Comparison of ENCODE assay signal across 10 mouse cellular contexts in genomic region chr12:116540608-116541007, GRCm38 (mm10). TPM values are rescaled to one million over a fixed set of nuclear protein-coding genes. Genes with fewer than 3 reads are reported as not detected.
A peak's percentile ranks its signal among the peaks of the same experiment; 100 is the strongest.
DNase-seq lines count a peak whose midpoint lies in the region; ATAC-seq and TF ChIP-seq lines count a peak whose summit lies in the region.
"Had no signal": no experiment of that assay in that cellular context is flagged by ENCODE, and none has a peak within 500 bp of the region (broad histone marks: within the 10 kb centered on the region; RNA-seq: fewer than 3 reads in every experiment).

No protein-coding gene starts in this region.

- H3K27ac ChIP-seq in forebrain, postnatal 0 days (ENCODE audit: low read depth, low read length) = no peak overlapping the region
- H3K27ac ChIP-seq in forebrain, embryonic 13.5 days = no peak overlapping the region
- H3K27ac ChIP-seq in kidney, postnatal 0 days = no peak overlapping the region
- H3K27ac ChIP-seq in liver, embryonic 11.5 days (ENCODE audit: low read depth, low read length) = no peak overlapping the region
- no peak overlapping the region for H3K27ac ChIP-seq in forebrain, embryonic 11.5 days (ENCODE audit: low read depth, low read length)
- H3K27ac ChIP-seq: embryonic facial prominence, embryonic 12.5 days; heart, embryonic 13.5 days had no signal

- no peak overlapping the region for H3K4me2 ChIP-seq in forebrain, postnatal 0 days (ENCODE audit: low read depth)
- H3K4me2 ChIP-seq in forebrain, embryonic 13.5 days = no peak overlapping the region
- H3K4me2 ChIP-seq in kidney, postnatal 0 days (ENCODE audit: low read length) = no peak overlapping the region
- H3K4me2 ChIP-seq in liver, embryonic 11.5 days = no peak overlapping the region
- H3K4me2 ChIP-seq in forebrain, embryonic 11.5 days (ENCODE audit: low read depth, low read length, severe bottlenecking) = no peak overlapping the region
- H3K4me2 ChIP-seq: embryonic facial prominence, embryonic 12.5 days; heart, embryonic 13.5 days had no signal

- no peaks in the 10 kb centered on the region for H3K36me3 ChIP-seq in forebrain, postnatal 0 days (ENCODE audit: insufficient read depth)
- H3K36me3 ChIP-seq in forebrain, embryonic 13.5 days (ENCODE audit: poor library complexity, severe bottlenecking) = no peaks in the 10 kb centered on the region
- no peaks in the 10 kb centered on the region for H3K36me3 ChIP-seq in kidney, postnatal 0 days (ENCODE audit: insufficient read depth, low read length)
- H3K36me3 ChIP-seq in liver, embryonic 11.5 days (ENCODE audit: control insufficient read depth, insufficient read depth, low read length) = no peaks in the 10 kb centered on the region
- H3K36me3 ChIP-seq in forebrain, embryonic 11.5 days (ENCODE audit: control insufficient read depth, insufficient read depth, low read length) = no peaks in the 10 kb centered on the region
- H3K36me3 ChIP-seq: embryonic facial prominence, embryonic 12.5 days; heart, embryonic 13.5 days had no signal

- WGBS in forebrain, postnatal 0 days = 39% methylated on average over 1 of the region's 1 CpGs
- 78% methylated on average over 1 of the region's 1 CpGs for WGBS in forebrain, embryonic 13.5 days
- WGBS in kidney, postnatal 0 days = 64% methylated on average over 1 of the region's 1 CpGs
- WGBS in liver, embryonic 11.5 days = 94% methylated on average over 1 of the region's 1 CpGs
- 90% methylated on average over 1 of the region's 1 CpGs for WGBS in forebrain, embryonic 11.5 days

- no peak overlapping the region for H3K4me3 ChIP-seq in forebrain, postnatal 0 days (ENCODE audit: low read depth, low read length)
- no peak overlapping the region for H3K4me3 ChIP-seq in forebrain, embryonic 13.5 days
- no peak overlapping the region for H3K4me3 ChIP-seq in kidney, postnatal 0 days (replicated peaks; ENCODE audit: low read depth, low read length)
- H3K4me3 ChIP-seq in liver, embryonic 11.5 days (ENCODE audit: low read depth, low read length) = no peak overlapping the region
- H3K4me3 ChIP-seq in forebrain, embryonic 11.5 days (ENCODE audit: low read depth, low read length) = no peak overlapping the region
- H3K4me3 ChIP-seq: embryonic facial prominence, embryonic 12.5 days; heart, embryonic 13.5 days had no signal

- no peaks in the 10 kb centered on the region for H3K27me3 ChIP-seq in forebrain, postnatal 0 days (ENCODE audit: insufficient read depth, low read length)
- H3K27me3 ChIP-seq in forebrain, embryonic 13.5 days = no peaks in the 10 kb centered on the region
- H3K27me3 ChIP-seq in kidney, postnatal 0 days (ENCODE audit: insufficient read depth, low read length) = no peaks in the 10 kb centered on the region
- H3K27me3 ChIP-seq in liver, embryonic 11.5 days (replicated peaks; ENCODE audit: control insufficient read depth, insufficient read depth, low read length) = no peaks in the 10 kb centered on the region
- no peaks in the 10 kb centered on the region for H3K27me3 ChIP-seq in forebrain, embryonic 11.5 days (ENCODE audit: control insufficient read depth, insufficient read depth, low read length)
- H3K27me3 ChIP-seq: embryonic facial prominence, embryonic 12.5 days; heart, embryonic 13.5 days had no signal

- no peaks in the 10 kb centered on the region for H3K4me1 ChIP-seq in forebrain, postnatal 0 days (ENCODE audit: insufficient read depth)
- no peaks in the 10 kb centered on the region for H3K4me1 ChIP-seq in forebrain, embryonic 13.5 days
- H3K4me1 ChIP-seq in kidney, postnatal 0 days (replicated peaks; ENCODE audit: insufficient read depth, low read length) = no peaks in the 10 kb centered on the region
- H3K4me1 ChIP-seq in liver, embryonic 11.5 days (replicated peaks; ENCODE audit: control insufficient read depth, insufficient read depth, low read length) = no peaks in the 10 kb centered on the region
- H3K4me1 ChIP-seq in forebrain, embryonic 11.5 days (replicated peaks; ENCODE audit: control insufficient read depth, insufficient read depth, low read length) = no peaks in the 10 kb centered on the region
- H3K4me1 ChIP-seq: embryonic facial prominence, embryonic 12.5 days; heart, embryonic 13.5 days had no signal

- peak; percentile 11 for DNase-seq in forebrain, postnatal 0 days
- DNase-seq in testis, postnatal 14 days (ENCODE audit: low spot score) = peak; percentile 14
- DNase-seq in testis, postnatal 10 days (ENCODE audit: low spot score) = no peak
- DNase-seq in kidney, postnatal 0 days (ENCODE audit: low spot score) = peak; percentile 13
- DNase-seq in right cerebral cortex, postnatal 36 days (ENCODE audit: low spot score in 2 of 2) = no peak
- DNase-seq in liver, embryonic 11.5 days (ENCODE audit: low spot score) = no peak
- DNase-seq in forebrain, embryonic 11.5 days (ENCODE audit: low spot score) = no peak

- no peaks in the 10 kb centered on the region for H3K9me3 ChIP-seq in forebrain, postnatal 0 days (ENCODE audit: low read length)
- no peaks in the 10 kb centered on the region for H3K9me3 ChIP-seq in forebrain, embryonic 13.5 days (replicated peaks)
- H3K9me3 ChIP-seq in kidney, postnatal 0 days (replicated peaks; ENCODE audit: low read length) = no peaks in the 10 kb centered on the region
- H3K9me3 ChIP-seq in liver, embryonic 11.5 days (ENCODE audit: control insufficient read depth, low read length) = no peaks in the 10 kb centered on the region
- no peaks in the 10 kb centered on the region for H3K9me3 ChIP-seq in forebrain, embryonic 11.5 days (ENCODE audit: control insufficient read depth, low read length)
- H3K9me3 ChIP-seq: embryonic facial prominence, embryonic 12.5 days; heart, embryonic 13.5 days had no signal

- no peak; the same call in 1 of the 2 replicates for ATAC-seq in forebrain, postnatal 0 days
- ATAC-seq in forebrain, embryonic 13.5 days = no peak
- ATAC-seq in kidney, postnatal 0 days (replicated peaks; ENCODE audit: low FRiP score, low read depth) = no peak
- ATAC-seq in liver, embryonic 11.5 days (replicated peaks; ENCODE audit: low FRiP score) = no peak
- ATAC-seq in forebrain, embryonic 11.5 days (replicated peaks; ENCODE audit: low FRiP score) = no peak

- no peak overlapping the region for H3K9ac ChIP-seq in forebrain, postnatal 0 days
- H3K9ac ChIP-seq in forebrain, embryonic 13.5 days = no peak overlapping the region
- no peak overlapping the region for H3K9ac ChIP-seq in kidney, postnatal 0 days (ENCODE audit: low read depth, low read length)
- H3K9ac ChIP-seq in liver, embryonic 11.5 days (ENCODE audit: low read depth, low read length) = no peak overlapping the region
- H3K9ac ChIP-seq in forebrain, embryonic 11.5 days (ENCODE audit: low read length) = no peak overlapping the region
- H3K9ac ChIP-seq: embryonic facial prominence, embryonic 12.5 days; heart, embryonic 13.5 days had no signal

- TF ChIP-seq CTCF in forebrain, postnatal 0 days (IDR thresholded peaks at IDR 0.05; ENCODE audit: low read depth) = no peak
- TF ChIP-seq CTCF in kidney, postnatal 0 days (IDR thresholded peaks at IDR 0.05; ENCODE audit: low read depth) = no peak

RNA-seq across cellular contexts. Expression of gene Ptprn2, which starts 55.1 kb away (rescaled TPM):
- 77.4 and 91.1 TPM in 2 replicates for total RNA-seq in forebrain, postnatal 0 days (2014; rRNA removed)
- 14.6 and 15.9 TPM in 2 replicates for polyA plus RNA-seq in forebrain, postnatal 0 days (2015; fragmentation: Nextera tagmentation; extraction: Ambion mirVana)
- polyA plus RNA-seq in forebrain, embryonic 13.5 days (2015; fragmentation: Nextera tagmentation; extraction: Ambion mirVana) = 6.6 and 9.7 TPM in 2 replicates
- polyA plus RNA-seq in kidney, postnatal 0 days (2015; fragmentation: Nextera tagmentation; extraction: Ambion mirVana) = 0.03 and 0.08 TPM in 2 replicates
- 0.09 and 0.11 TPM in 2 replicates for polyA plus RNA-seq in liver, embryonic 11.5 days (2014; fragmentation: Nextera tagmentation; extraction: Ambion mirVana)
- 6.8 and 7.1 TPM in 2 replicates for polyA plus RNA-seq in forebrain, embryonic 11.5 days (2014; fragmentation: Nextera tagmentation; extraction: Ambion mirVana)

Comparison
In these comparisons a context has a peak if more than half of its experiments do, and no peak if none do; other contexts are left out.
1. DNase-seq: peak in forebrain, postnatal 0 days (single experiment), testis, postnatal 14 days (single experiment) and kidney, postnatal 0 days (single experiment); none in testis, postnatal 10 days (single experiment), right cerebral cortex, postnatal 36 days (0 of 2), liver, embryonic 11.5 days (single experiment) and forebrain, embryonic 11.5 days (single experiment).